In the genomic region with DNA sequence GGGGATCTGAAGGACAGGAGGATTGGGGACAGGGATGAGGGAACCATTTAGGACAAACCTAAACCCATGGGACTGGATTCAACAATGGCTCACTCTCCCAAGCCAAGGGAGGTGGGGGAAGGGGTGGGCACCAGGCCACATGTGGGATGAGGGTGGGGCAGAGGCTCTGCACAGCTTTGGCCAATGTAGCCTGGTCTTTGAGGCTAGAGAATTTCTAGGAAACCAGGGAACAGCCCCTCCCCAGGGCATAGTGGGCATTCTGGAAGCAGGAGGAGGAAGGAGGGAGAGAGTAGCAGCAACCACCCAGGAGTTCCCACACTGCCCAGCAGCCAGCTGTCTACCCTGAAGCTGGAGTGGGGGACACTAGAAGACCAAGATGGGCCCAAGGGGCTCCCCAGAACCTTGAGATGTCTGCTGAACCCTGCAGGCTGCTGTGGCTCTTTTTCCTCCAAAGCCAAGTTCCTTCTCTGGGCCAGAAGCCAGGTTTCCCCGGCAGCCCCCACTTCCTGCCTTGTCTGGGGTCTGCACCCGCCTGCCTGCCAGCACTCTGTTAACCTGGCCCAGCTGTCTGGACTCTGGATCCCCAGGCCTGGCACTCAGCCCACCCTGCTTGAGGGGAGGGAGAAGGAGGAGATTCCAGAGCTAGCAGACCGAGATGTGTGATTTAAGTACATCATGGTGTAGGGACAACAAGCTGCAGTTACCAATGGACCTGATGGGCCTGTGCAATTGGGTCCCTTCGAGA, we compare ENCODE assay signal across 8 mouse cellular contexts. TPM values are rescaled to one million over a fixed set of nuclear protein-coding genes. Genes with fewer than 3 reads are reported as not detected.
DNase-seq lines count a peak whose midpoint lies in the region; ATAC-seq and TF ChIP-seq lines count a peak whose summit lies in the region.

No protein-coding gene starts in this region.

- H3K27ac ChIP-seq in neural tube, embryonic 11.5 days (ENCODE audit: low read depth, low read length), result peak overlapping the region; percentile 75
- peak overlapping the region; percentile 84 for H3K27ac ChIP-seq in embryonic facial prominence, embryonic 14.5 days (replicated peaks; ENCODE audit: low read depth, low read length)
- peak overlapping the region; percentile 73 for H3K27ac ChIP-seq in heart, embryonic 16.5 days (ENCODE audit: low read length)
- H3K27ac ChIP-seq in kidney, postnatal 0 days, result peak overlapping the region; percentile 68
- peak overlapping the region; percentile 61; the same call in 1 of the 2 replicates for H3K27ac ChIP-seq in midbrain, embryonic 11.5 days (ENCODE audit: low read depth, low read length)

- DNase-seq in neural tube, embryonic 11.5 days (ENCODE audit: low spot score), result peak; percentile 62
- no peak for DNase-seq in neural tube, embryonic 10.5 days (ENCODE audit: extremely low spot score, low spot score)
- DNase-seq in embryonic facial prominence, embryonic 14.5 days (ENCODE audit: low spot score), result peak; percentile 97
- DNase-seq in kidney, postnatal 0 days (ENCODE audit: low spot score), result peak; percentile 97
- no peak for DNase-seq in midbrain, embryonic 11.5 days (ENCODE audit: low spot score, missing footprints)
- DNase-seq in cerebellum, adult 11 months, result no peak

- no peak for TF ChIP-seq CTCF in kidney, postnatal 0 days (IDR thresholded peaks at IDR 0.05; ENCODE audit: low read depth)

- H3K4me2 ChIP-seq in neural tube, embryonic 11.5 days (ENCODE audit: low read depth), result no peak overlapping the region
- peak overlapping the region; percentile 27 for H3K4me2 ChIP-seq in embryonic facial prominence, embryonic 14.5 days (ENCODE audit: low read depth, low read length)
- peak overlapping the region; percentile 7; the same call in 1 of the 2 replicates for H3K4me2 ChIP-seq in heart, embryonic 16.5 days (ENCODE audit: low read depth, low read length)
- 0 out of 2 replicates have a peak overlapping the region, but pooled peaks have one; percentile 15 for H3K4me2 ChIP-seq in kidney, postnatal 0 days (ENCODE audit: low read length)
- no peak overlapping the region for H3K4me2 ChIP-seq in midbrain, embryonic 11.5 days

- ATAC-seq in neural tube, embryonic 11.5 days (ENCODE audit: insufficient read depth, low FRiP score, low TSS enrichment), result no peak
- peak; percentile 93 for ATAC-seq in embryonic facial prominence, embryonic 14.5 days (ENCODE audit: low read depth)
- ATAC-seq in heart, embryonic 16.5 days (replicated peaks; ENCODE audit: extremely low read depth, insufficient read depth, low FRiP score), result peak; percentile 89
- peak; percentile 90 for ATAC-seq in kidney, postnatal 0 days (replicated peaks; ENCODE audit: low FRiP score, low read depth)
- ATAC-seq in midbrain, embryonic 11.5 days (ENCODE audit: low FRiP score), result peak; percentile 41
- ATAC-seq in activated CD4-positive, CD25-positive, alpha-beta regulatory T cell, adult 4 months, result no peak

- peaks cover 4% of the 10 kb centered on the region; the same call in 1 of the 2 replicates for H3K27me3 ChIP-seq in neural tube, embryonic 11.5 days (ENCODE audit: control insufficient read depth, insufficient read depth, low read length)
- no peaks in the 10 kb centered on the region for H3K27me3 ChIP-seq in embryonic facial prominence, embryonic 14.5 days (replicated peaks; ENCODE audit: control insufficient read depth, insufficient read depth, low read length)
- peaks cover 13% of the 10 kb centered on the region for H3K27me3 ChIP-seq in heart, embryonic 16.5 days (ENCODE audit: control insufficient read depth, insufficient read depth, low read length)
- no peaks in the 10 kb centered on the region for H3K27me3 ChIP-seq in kidney, postnatal 0 days (ENCODE audit: insufficient read depth, low read length)
- H3K27me3 ChIP-seq in midbrain, embryonic 11.5 days (ENCODE audit: control insufficient read depth, insufficient read depth, low read length), result no peaks in the 10 kb centered on the region

- no peak overlapping the region; the same call in 1 of the 2 replicates for H3K9ac ChIP-seq in neural tube, embryonic 11.5 days (ENCODE audit: low read length)
- peak overlapping the region; percentile 31; the same call in 1 of the 2 replicates for H3K9ac ChIP-seq in embryonic facial prominence, embryonic 14.5 days (ENCODE audit: low read depth, low read length)
- H3K9ac ChIP-seq in heart, embryonic 16.5 days (ENCODE audit: low read length), result no peak overlapping the region
- H3K9ac ChIP-seq in kidney, postnatal 0 days (ENCODE audit: low read depth, low read length), result no peak overlapping the region
- no peak overlapping the region for H3K9ac ChIP-seq in midbrain, embryonic 11.5 days (ENCODE audit: low read length)

- H3K36me3 ChIP-seq in neural tube, embryonic 11.5 days (ENCODE audit: control insufficient read depth, insufficient read depth, low read length), result no peaks in the 10 kb centered on the region
- peaks cover 67% of the 10 kb centered on the region for H3K36me3 ChIP-seq in embryonic facial prominence, embryonic 14.5 days (ENCODE audit: control insufficient read depth, insufficient read depth, low read length)
- H3K36me3 ChIP-seq in heart, embryonic 16.5 days (ENCODE audit: control insufficient read depth, insufficient read depth), result no peaks in the 10 kb centered on the region
- H3K36me3 ChIP-seq in kidney, postnatal 0 days (ENCODE audit: insufficient read depth, low read length), result no peaks in the 10 kb centered on the region
- peaks cover 3% of the 10 kb centered on the region for H3K36me3 ChIP-seq in midbrain, embryonic 11.5 days (ENCODE audit: control insufficient read depth, insufficient read depth, low read length)

- no peak overlapping the region for H3K4me3 ChIP-seq in neural tube, embryonic 11.5 days (ENCODE audit: low read depth, low read length)
- no peak overlapping the region for H3K4me3 ChIP-seq in embryonic facial prominence, embryonic 14.5 days (ENCODE audit: low read depth, low read length)
- H3K4me3 ChIP-seq in heart, embryonic 16.5 days (ENCODE audit: low read length), result no peak overlapping the region
- H3K4me3 ChIP-seq in kidney, postnatal 0 days (replicated peaks; ENCODE audit: low read depth, low read length), result no peak overlapping the region
- H3K4me3 ChIP-seq in midbrain, embryonic 11.5 days (ENCODE audit: low read depth, low read length), result no peak overlapping the region

- WGBS in neural tube, embryonic 11.5 days, result 35% methylated on average over 4 of the region's 4 CpGs
- 7% methylated on average over 4 of the region's 4 CpGs for WGBS in embryonic facial prominence, embryonic 14.5 days
- WGBS in heart, embryonic 16.5 days, result 2% methylated on average over 4 of the region's 4 CpGs
- WGBS in kidney, postnatal 0 days, result 3% methylated on average over 4 of the region's 4 CpGs
- 66% methylated on average over 4 of the region's 4 CpGs for WGBS in midbrain, embryonic 11.5 days

- peaks cover 20% of the 10 kb centered on the region for H3K4me1 ChIP-seq in neural tube, embryonic 11.5 days (ENCODE audit: control insufficient read depth, insufficient read depth, low read length)
- H3K4me1 ChIP-seq in embryonic facial prominence, embryonic 14.5 days (ENCODE audit: control insufficient read depth, insufficient read depth, low read length), result peaks cover 34% of the 10 kb centered on the region
- peaks cover 25% of the 10 kb centered on the region for H3K4me1 ChIP-seq in heart, embryonic 16.5 days (ENCODE audit: control insufficient read depth, insufficient read depth, low read length)
- H3K4me1 ChIP-seq in kidney, postnatal 0 days (replicated peaks; ENCODE audit: insufficient read depth, low read length), result peaks cover 25% of the 10 kb centered on the region
- H3K4me1 ChIP-seq in midbrain, embryonic 11.5 days (ENCODE audit: control insufficient read depth, insufficient read depth, low read length), result peaks cover 20% of the 10 kb centered on the region

- no peaks in the 10 kb centered on the region for H3K9me3 ChIP-seq in neural tube, embryonic 11.5 days (ENCODE audit: control insufficient read depth, low read length)
- no peaks in the 10 kb centered on the region for H3K9me3 ChIP-seq in embryonic facial prominence, embryonic 14.5 days (ENCODE audit: control insufficient read depth, low read length)
- no peaks in the 10 kb centered on the region for H3K9me3 ChIP-seq in heart, embryonic 16.5 days (replicated peaks; ENCODE audit: control insufficient read depth, low read length)
- no peaks in the 10 kb centered on the region for H3K9me3 ChIP-seq in kidney, postnatal 0 days (replicated peaks; ENCODE audit: low read length)
- H3K9me3 ChIP-seq in midbrain, embryonic 11.5 days (ENCODE audit: control insufficient read depth, low read length), result no peaks in the 10 kb centered on the region

RNA-seq across cellular contexts. Expression of a gene that starts 35.5 kb away (rescaled TPM):
- polyA plus RNA-seq in neural tube, embryonic 11.5 days (2014; fragmentation: Nextera tagmentation; extraction: Ambion mirVana), result 0.60 and 1.2 TPM in 2 replicates
- polyA plus RNA-seq in embryonic facial prominence, embryonic 14.5 days (2014; fragmentation: Nextera tagmentation; extraction: Ambion mirVana), result 1.3 and 2.2 TPM in 2 replicates
- 1.1 and 1.3 TPM in 2 replicates for polyA plus RNA-seq in heart, embryonic 16.5 days (2015; fragmentation: Nextera tagmentation; extraction: Ambion mirVana)
- polyA plus RNA-seq in kidney, postnatal 0 days (2015; fragmentation: Nextera tagmentation; extraction: Ambion mirVana), result 9.1 and 10.5 TPM in 2 replicates
- 0.47 and 0.49 TPM in 2 replicates for polyA plus RNA-seq in midbrain, embryonic 11.5 days (2014; fragmentation: Nextera tagmentation; extraction: Ambion mirVana)
- under 1 TPM; 0.45 to 0.79 TPM for polyA plus RNA-seq in activated CD4-positive, CD25-positive, alpha-beta regulatory T cell, adult 4 months (2017; shearing (Covaris generic))

RNA-seq across cellular contexts. Expression of a gene that starts 45.7 kb away (rescaled TPM):
- 9.0 and 10.0 TPM in 2 replicates for polyA plus RNA-seq in neural tube, embryonic 11.5 days (2014; fragmentation: Nextera tagmentation; extraction: Ambion mirVana)
- polyA plus RNA-seq in embryonic facial prominence, embryonic 14.5 days (2014; fragmentation: Nextera tagmentation; extraction: Ambion mirVana), result 30.0 and 30.5 TPM in 2 replicates
- polyA plus RNA-seq in heart, embryonic 16.5 days (2015; fragmentation: Nextera tagmentation; extraction: Ambion mirVana), result 5.8 and 7.6 TPM in 2 replicates
- polyA plus RNA-seq in kidney, postnatal 0 days (2015; fragmentation: Nextera tagmentation; extraction: Ambion mirVana), result 4.4 and 5.2 TPM in 2 replicates
- 7.6 and 9.3 TPM in 2 replicates for polyA plus RNA-seq in midbrain, embryonic 11.5 days (2014; fragmentation: Nextera tagmentation; extraction: Ambion mirVana)
- not detected for polyA plus RNA-seq in activated CD4-positive, CD25-positive, alpha-beta regulatory T cell, adult 4 months (2017; shearing (Covaris generic))

RNA-seq across cellular contexts. Expression of a gene that starts 57.7 kb away (rescaled TPM):
- 0.23 TPM in 1 of 2 replicates, not detected in the other for polyA plus RNA-seq in neural tube, embryonic 11.5 days (2014; fragmentation: Nextera tagmentation; extraction: Ambion mirVana)
- polyA plus RNA-seq in embryonic facial prominence, embryonic 14.5 days (2014; fragmentation: Nextera tagmentation; extraction: Ambion mirVana), result 0.31 and 0.51 TPM in 2 replicates
- 0.08 and 0.25 TPM in 2 replicates for polyA plus RNA-seq in heart, embryonic 16.5 days (2015; fragmentation: Nextera tagmentation; extraction: Ambion mirVana)
- 0.40 TPM in 1 of 2 replicates, not detected in the other for polyA plus RNA-seq in kidney, postnatal 0 days (2015; fragmentation: Nextera tagmentation; extraction: Ambion mirVana)
- polyA plus RNA-seq in midbrain, embryonic 11.5 days (2014; fragmentation: Nextera tagmentation; extraction: Ambion mirVana), result not detected in 2 replicates
- polyA plus RNA-seq in activated CD4-positive, CD25-positive, alpha-beta regulatory T cell, adult 4 months (2017; shearing (Covaris generic)), result not detected

Comparison
In these comparisons a context has a peak if more than half of its experiments do, and no peak if none do; other contexts are left out.
1. DNase-seq: peak in neural tube, embryonic 11.5 days (single experiment), embryonic facial prominence, embryonic 14.5 days (single experiment) and kidney, postnatal 0 days (single experiment); none in neural tube, embryonic 10.5 days (single experiment), midbrain, embryonic 11.5 days (single experiment) and cerebellum, adult 11 months (single experiment).
2. ATAC-seq: peak in embryonic facial prominence, embryonic 14.5 days (single experiment), heart, embryonic 16.5 days (single experiment), kidney, postnatal 0 days (single experiment) and midbrain, embryonic 11.5 days (single experiment); none in neural tube, embryonic 11.5 days (single experiment) and activated CD4-positive, CD25-positive, alpha-beta regulatory T cell, adult 4 months (single experiment).
3. H3K4me2 ChIP-seq: peak in embryonic facial prominence, embryonic 14.5 days (single experiment), heart, embryonic 16.5 days (single experiment) and kidney, postnatal 0 days (single experiment); none in neural tube, embryonic 11.5 days (single experiment) and midbrain, embryonic 11.5 days (single experiment).
4. Peak in every context shown above with its lines, with median percentiles within 50 percentile points of each other: H3K27ac ChIP-seq.